Mouse (Mus musculus): ENCODE measurements around the gene Tcl1b3.
"Not testable (repeated sequence)": the region's sequence is repeated elsewhere in the genome, so short reads cannot be mapped to it uniquely, and the experiment has no call there.

The Tcl1b3 gene

DNA sequence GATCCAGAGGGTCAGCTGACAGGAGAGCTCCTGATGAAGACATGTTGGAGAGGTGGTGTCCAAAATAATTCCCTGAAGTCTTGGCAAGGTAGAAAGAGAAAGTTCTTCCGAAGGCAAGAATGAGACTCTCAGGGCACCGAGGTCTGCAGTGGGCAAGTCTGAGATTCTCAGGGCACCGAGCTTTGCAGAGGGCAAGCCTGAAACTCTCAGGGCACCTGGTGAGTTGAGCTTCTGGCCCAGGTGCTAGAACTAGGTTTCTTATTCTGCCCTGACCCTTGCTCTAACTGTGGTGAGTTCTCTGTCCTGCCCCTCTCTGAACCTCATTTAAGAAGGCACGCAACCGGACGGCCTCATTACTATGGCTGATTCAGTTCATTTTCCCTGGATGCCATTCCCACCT lies at the start of gene Tcl1b3:
Gene Tcl1b3, plus strand, starts transcription at position 301 of the 400 bp plus-strand sequence.
- CTCF ChIA-PET = not testable (repeated sequence)

DNA sequence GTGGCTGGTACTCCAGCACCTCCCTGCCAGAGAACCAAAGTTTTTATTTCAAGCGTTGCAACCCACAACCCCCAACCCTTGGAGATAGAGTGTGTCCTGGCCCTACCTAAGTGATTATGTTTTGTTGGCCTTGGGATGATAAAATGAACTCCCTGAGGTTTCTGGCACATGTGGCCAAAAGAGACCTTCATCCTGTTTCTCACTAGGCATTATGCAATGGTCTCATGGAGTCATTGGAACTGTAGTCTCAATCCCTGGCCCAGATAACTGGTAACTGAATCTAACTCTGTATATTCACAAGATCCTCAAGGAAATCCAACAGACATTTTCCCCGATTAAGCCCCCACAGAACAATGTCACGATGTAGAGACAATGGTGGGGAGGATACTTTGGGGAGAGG lies 47.7 kb upstream of the Tcl1b3 start:
- CTCF ChIA-PET = no interaction called here

DNA sequence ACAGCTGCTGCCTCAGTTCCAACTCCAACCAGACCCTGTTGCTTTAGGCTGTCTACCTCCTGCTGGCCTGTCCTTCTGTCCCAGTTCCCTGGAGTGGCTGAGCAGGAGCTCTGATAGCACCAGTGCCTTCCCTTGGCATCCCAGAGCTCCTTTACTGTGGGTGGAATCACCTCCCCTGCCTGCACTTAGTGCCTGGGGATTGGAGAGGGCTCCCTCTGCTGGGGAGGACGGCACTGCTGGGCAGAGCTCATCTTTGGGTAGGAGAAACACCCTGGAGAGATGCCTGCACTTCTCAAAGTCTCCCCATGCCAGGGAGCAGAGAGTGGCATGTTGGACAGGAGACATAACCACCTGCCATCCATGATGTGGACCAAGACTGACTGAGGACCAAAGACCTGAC lies 45.9 kb upstream of the Tcl1b3 start:
- CTCF ChIA-PET = not testable (repeated sequence)

DNA sequence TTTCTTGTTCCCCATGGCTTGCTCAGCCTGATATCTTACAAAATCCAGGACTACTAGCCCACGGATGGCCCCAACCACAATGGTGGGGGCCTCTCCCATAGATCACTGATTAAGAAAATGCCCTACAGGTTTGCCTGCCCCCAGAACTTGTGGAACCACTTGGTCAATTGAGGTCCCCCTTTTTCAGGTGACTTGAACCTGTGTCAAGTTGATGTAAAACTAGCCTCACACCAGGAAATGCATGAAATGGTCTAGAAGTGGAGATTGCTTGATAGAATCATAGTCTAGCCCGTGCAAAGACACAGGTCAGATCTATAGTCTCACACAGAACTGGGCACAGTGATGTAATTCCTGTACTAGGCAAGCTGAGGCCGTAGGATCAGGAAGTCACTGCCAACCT lies 45.1 kb upstream of the Tcl1b3 start, which contains the start of gene Tcl1b2:
Gene Tcl1b2, plus strand, starts transcription at position 301 of the 400 bp plus-strand sequence.
- CTCF ChIA-PET = no interaction called here

DNA sequence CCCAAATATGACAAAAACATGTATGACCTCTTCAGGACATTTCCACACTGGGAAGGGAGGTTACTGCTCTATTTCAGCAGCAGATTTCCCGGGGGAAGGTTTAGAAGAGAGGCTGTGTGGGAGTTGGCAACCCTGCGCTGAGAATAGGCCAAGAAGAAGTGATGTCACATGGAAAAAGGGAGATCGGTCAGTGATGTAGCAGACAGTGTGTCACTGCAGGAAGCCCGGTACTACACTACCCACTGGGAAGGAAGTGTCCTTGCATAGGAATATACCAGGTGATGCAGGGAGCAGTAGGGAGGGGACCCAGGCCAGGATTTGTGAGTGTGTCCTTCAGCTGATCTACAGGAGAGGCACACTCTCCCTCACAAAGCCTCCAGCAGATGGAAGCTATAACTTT lies 35.6 kb upstream of the Tcl1b3 start:
- CTCF ChIA-PET = not testable (repeated sequence)

DNA sequence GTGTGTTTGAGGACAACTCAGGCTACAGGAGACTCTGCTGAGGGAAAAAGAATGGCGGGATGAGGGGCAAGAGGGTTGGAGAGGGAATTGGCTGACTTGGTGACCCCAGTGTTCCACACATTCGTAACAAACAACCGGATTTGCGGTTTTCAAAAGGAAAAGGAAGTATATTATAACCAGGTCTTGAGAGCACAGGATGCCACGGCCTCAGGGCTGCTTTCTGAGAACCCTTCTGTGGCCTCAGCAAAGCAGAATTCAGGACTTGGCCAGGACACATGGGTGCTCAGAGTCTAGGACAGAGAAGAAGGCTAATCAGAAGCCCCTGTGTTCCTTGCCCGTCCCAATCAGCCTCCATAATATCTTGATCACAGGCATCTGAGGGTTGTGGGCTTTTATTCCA lies 32.0 kb upstream of the Tcl1b3 start:
- CTCF ChIA-PET = no interaction called here

DNA sequence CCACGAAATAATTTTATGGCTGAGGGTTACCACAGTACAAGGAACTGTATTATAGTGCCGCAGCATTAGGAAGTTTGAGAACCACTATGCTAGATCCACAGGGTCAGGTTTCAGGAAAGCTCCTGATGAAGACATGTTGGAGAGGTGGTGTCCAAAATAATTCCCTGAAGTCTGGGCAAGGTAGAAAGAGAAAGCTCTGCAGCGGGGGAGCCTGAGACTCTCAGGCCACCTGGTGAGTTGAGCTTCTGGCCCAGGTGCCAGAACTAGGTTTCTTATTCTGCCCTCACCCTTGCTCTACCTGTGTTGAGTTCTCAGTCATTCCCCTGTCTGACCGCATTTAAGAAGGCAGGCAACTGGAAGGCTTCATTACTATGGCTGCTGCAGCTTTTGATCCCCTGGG lies 31.5 kb upstream of the Tcl1b3 start, which contains the start of gene Tcl1b1:
Gene Tcl1b1, plus strand, starts transcription at position 301 of the 400 bp plus-strand sequence.
- CTCF ChIA-PET = no interaction called here

- CTCF ChIA-PET = no interaction called here
Observed at GRCm38 (mm10) chr12:105166734-105167133, 24.1 kb upstream of the Tcl1b3 start.

- CTCF ChIA-PET = no interaction called here
Observed at GRCm38 (mm10) chr12:105173366-105173765, 17.5 kb upstream of the Tcl1b3 start.

DNA sequence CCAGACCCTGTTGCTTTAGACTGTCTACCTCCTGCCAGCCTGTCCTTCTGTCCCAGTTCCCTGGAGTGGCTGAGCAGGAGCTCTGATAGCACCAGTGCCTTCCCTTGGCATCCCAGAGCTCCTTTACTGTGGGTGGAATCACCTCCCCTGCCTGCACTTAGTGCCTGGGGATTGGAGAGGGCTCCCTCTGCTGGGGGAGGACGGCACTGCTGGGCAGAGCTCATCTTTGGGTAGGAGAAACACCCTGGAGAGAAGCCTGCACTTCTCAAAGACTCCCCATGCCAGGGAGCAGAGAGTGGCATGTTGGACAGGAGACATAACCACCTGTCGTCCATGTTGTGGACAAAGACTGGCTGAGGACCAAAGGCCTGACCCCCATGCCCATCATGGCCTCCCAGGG lies 16.5 kb upstream of the Tcl1b3 start:
- CTCF ChIA-PET = not testable (repeated sequence)

DNA sequence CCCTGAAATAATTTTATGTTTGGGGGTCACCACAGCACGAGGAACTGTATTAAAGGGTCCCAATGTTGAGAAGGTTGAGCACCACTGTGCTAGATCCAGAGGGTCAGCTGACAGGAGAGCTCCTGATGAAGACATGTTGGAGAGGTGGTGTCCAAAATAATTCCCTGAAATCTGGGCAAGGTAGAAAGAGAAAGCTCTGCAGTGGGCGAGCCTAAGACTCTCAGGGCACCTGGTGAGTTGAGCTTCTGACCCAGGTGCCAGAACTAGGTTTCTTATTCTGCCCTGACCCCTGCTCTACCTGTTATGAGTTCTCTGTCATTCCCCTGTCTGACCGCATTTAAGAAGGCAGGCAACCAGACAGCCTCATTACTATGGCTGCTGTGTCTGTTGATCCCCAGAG lies 14.8 kb upstream of the Tcl1b3 start, which contains the start of gene Tcl1b5:
Gene Tcl1b5, plus strand, starts transcription at position 301 of the 400 bp plus-strand sequence.
- CTCF ChIA-PET = not testable (repeated sequence)

- CTCF ChIA-PET = not testable (repeated sequence)
Observed at GRCm38 (mm10) chr12:105181040-105181644, 9.7 kb upstream of the Tcl1b3 start.

- CTCF ChIA-PET = not testable (repeated sequence)
Observed at GRCm38 (mm10) chr12:105188980-105189379, 1.9 kb upstream of the Tcl1b3 start.

GRCm38 (mm10) chr12:105199684-105200497 lies 9.0 kb downstream of the Tcl1b3 start:
- CTCF ChIA-PET = not testable (repeated sequence)

- CTCF ChIA-PET = not testable (repeated sequence)
Observed at GRCm38 (mm10) chr12:105201657-105202056, 10.8 kb downstream of the Tcl1b3 start, which contains the start of gene Tcl1b4. Gene Tcl1b4 (plus strand): TSS chr12:105201957.

GRCm38 (mm10) chr12:105207071-105207470 lies 16.2 kb downstream of the Tcl1b3 start:
- CTCF ChIA-PET = no interaction called here

DNA sequence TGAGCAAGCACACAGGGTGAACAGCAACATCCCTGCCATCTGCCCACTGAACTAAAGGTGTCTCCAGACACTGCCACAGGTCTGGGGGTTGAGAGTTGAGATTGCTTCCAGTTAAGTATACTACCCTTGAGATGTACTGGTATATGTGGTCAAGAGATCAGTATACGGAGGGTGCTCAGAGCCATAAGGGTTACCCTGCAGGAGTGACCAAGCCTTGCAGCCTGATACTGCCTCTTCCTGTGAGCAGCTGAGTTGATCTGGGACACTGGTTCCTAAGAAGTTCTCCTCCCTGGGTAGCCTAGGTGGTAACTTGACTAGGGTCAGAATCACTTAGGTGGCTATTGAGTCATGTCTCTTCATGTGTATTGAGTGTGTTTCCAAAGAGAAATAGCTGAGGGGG lies 17.6 kb downstream of the Tcl1b3 start:
- CTCF ChIA-PET = no interaction called here

DNA sequence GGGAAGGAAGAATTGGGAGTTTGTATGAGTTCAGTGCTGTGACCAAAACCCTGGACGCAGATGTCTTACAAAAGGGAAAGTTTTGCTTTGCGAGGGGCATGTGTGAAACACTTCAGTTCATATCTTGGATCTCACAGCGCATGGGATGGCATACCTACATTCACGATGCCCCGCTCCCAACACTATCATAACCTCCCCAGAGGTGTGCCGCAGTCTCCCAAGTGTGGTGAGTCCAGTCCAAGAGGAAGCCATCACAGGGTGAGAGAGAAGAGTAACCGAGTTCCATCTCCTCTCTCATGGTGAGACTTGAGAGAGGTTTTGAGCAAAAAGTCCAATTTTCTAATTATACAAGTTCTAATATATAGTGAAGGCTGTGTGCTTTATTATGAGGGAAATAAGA lies 18.4 kb downstream of the Tcl1b3 start:
- CTCF ChIA-PET = no interaction called here

- CTCF ChIA-PET = no interaction called here
Observed at GRCm38 (mm10) chr12:105217101-105217760, 26.4 kb downstream of the Tcl1b3 start.

- CTCF ChIA-PET = no interaction called here
Observed at GRCm38 (mm10) chr12:105222601-105223319, 31.9 kb downstream of the Tcl1b3 start, which contains the start of gene Tcl1. Gene Tcl1 (minus strand): TSS chr12:105222793.

GRCm38 (mm10) chr12:105224621-105225320 lies 33.9 kb downstream of the Tcl1b3 start:
- CTCF ChIA-PET = no interaction called here

All from spleen, embryonic (tissue).